Mouse (Mus musculus) WW6 (cell line): ENCODE data around the gene Tril.

Source experiments
- DNase-seq: peaks from one replicate; pipeline ENCODE4 v3.0.0-alpha.2; 2013; ENCODE audit warnings: low read depth, low spot score

Gene Tril

GRCm38 (mm10) chr6:53806591-53807023 lies 14.0 kb downstream of the Tril start:
- DNase-seq, result no peak

GRCm38 (mm10) chr6:53806021-53806420 lies 14.6 kb downstream of the Tril start:
- no peak for DNase-seq

GRCm38 (mm10) chr6:53804145-53804544 lies 16.5 kb downstream of the Tril start:
- no peak for DNase-seq

GRCm38 (mm10) chr6:53803551-53803950 lies 17.1 kb downstream of the Tril start:
- DNase-seq, result no peak

- no peak for DNase-seq
Measured at GRCm38 (mm10) chr6:53801893-53802286, 18.7 kb downstream of the Tril start.

- no peak for DNase-seq
Measured at GRCm38 (mm10) chr6:53801269-53801892, 19.2 kb downstream of the Tril start.

GRCm38 (mm10) chr6:53798865-53799264 lies 21.8 kb downstream of the Tril start:
- DNase-seq, result no peak

- DNase-seq, result no peak
Measured at GRCm38 (mm10) chr6:53796835-53797234, 23.8 kb downstream of the Tril start.

- DNase-seq, result peak; percentile 61
Measured at GRCm38 (mm10) chr6:53795788-53796187, 24.8 kb downstream of the Tril start.

GRCm38 (mm10) chr6:53795078-53795477 lies 25.6 kb downstream of the Tril start:
- DNase-seq, result no peak

GRCm38 (mm10) chr6:53794323-53794971 lies 26.2 kb downstream of the Tril start:
- peak; percentile 39 for DNase-seq

GRCm38 (mm10) chr6:53782880-53783539 lies 37.6 kb downstream of the Tril start:
- no peak for DNase-seq

- DNase-seq, result no peak
Measured at GRCm38 (mm10) chr6:53782273-53782672, 38.4 kb downstream of the Tril start.

GRCm38 (mm10) chr6:53781171-53781570 lies 39.5 kb downstream of the Tril start:
- DNase-seq, result no peak

- no peak for DNase-seq
Measured at GRCm38 (mm10) chr6:53780008-53780407, 40.6 kb downstream of the Tril start.

GRCm38 (mm10) chr6:53779526-53779925 lies 41.1 kb downstream of the Tril start:
- DNase-seq, result no peak

GRCm38 (mm10) chr6:53778424-53778955 lies 42.1 kb downstream of the Tril start:
- no peak for DNase-seq

GRCm38 (mm10) chr6:53768275-53768674 lies 52.4 kb downstream of the Tril start:
- no peak for DNase-seq

GRCm38 (mm10) chr6:53766243-53766915 lies 54.3 kb downstream of the Tril start:
- no peak for DNase-seq

GRCm38 (mm10) chr6:53765731-53766130 lies 54.9 kb downstream of the Tril start:
- no peak for DNase-seq
